In genomic region chr9:59281871-59282682, GRCm38 (mm10) we compare ENCODE assay signal across 8 mouse cellular contexts. TPM values are rescaled to one million over a fixed set of nuclear protein-coding genes. Genes with fewer than 3 reads are reported as not detected.
DNase-seq lines count a peak whose midpoint lies in the region; ATAC-seq and TF ChIP-seq lines count a peak whose summit lies in the region.

No protein-coding gene starts in this region.

- H3K9me3 ChIP-seq in heart, embryonic 11.5 days (replicated peaks; ENCODE audit: control insufficient read depth, low read length) = no peaks in the 10 kb centered on the region
- H3K9me3 ChIP-seq in kidney, embryonic 15.5 days (replicated peaks) = no peaks in the 10 kb centered on the region

- ATAC-seq in heart, embryonic 11.5 days (replicated peaks; ENCODE audit: insufficient number of reproducible peaks, low FRiP score, low TSS enrichment) = no peak
- peak; percentile 36; the same call in 1 of the 2 replicates for ATAC-seq in kidney, embryonic 15.5 days (replicated peaks; ENCODE audit: low FRiP score)

- H3K9ac ChIP-seq in heart, embryonic 11.5 days (ENCODE audit: low read depth, low read length) = no peak overlapping the region
- H3K9ac ChIP-seq in kidney, embryonic 15.5 days = no peak overlapping the region
- no peak overlapping the region for H3K9ac ChIP-seq in liver, adult 2 months (ENCODE audit: low read depth, low read length)

- H3K27me3 ChIP-seq in heart, embryonic 11.5 days (ENCODE audit: control insufficient read depth, insufficient read depth, low read length) = no peaks in the 10 kb centered on the region
- H3K27me3 ChIP-seq in kidney, embryonic 15.5 days = no peaks in the 10 kb centered on the region
- H3K27me3 ChIP-seq in liver, adult 2 months (ENCODE audit: control insufficient read depth, insufficient read depth, low read length) = no peaks in the 10 kb centered on the region
- no peaks in the 10 kb centered on the region for H3K27me3 ChIP-seq in myocyte (ENCODE audit: control insufficient read depth, insufficient read depth, insufficient read length)

- no peaks in the 10 kb centered on the region for H3K79me2 ChIP-seq in liver, adult 2 months (ENCODE audit: control insufficient read depth, insufficient read depth, low read length)
- no peaks in the 10 kb centered on the region for H3K79me2 ChIP-seq in myocyte (ENCODE audit: control insufficient read depth, insufficient read depth)

- peak overlapping the region; percentile 51 for H3K4me2 ChIP-seq in heart, embryonic 11.5 days
- H3K4me2 ChIP-seq in kidney, embryonic 15.5 days = peak overlapping the region; percentile 53
- H3K4me2 ChIP-seq in myocyte (ENCODE audit: low read depth) = peak overlapping the region; percentile 8

- no peak overlapping the region for H3K4me3 ChIP-seq in bone marrow, adult 2 months (replicated peaks; ENCODE audit: control insufficient read depth, low read depth, low read length)
- H3K4me3 ChIP-seq in embryonic fibroblast, embryonic 13.5 days (ENCODE audit: insufficient read depth, low read length) = 0 out of 2 replicates have a peak overlapping the region, but pooled peaks have one; percentile 0
- no peak overlapping the region for H3K4me3 ChIP-seq in heart, embryonic 11.5 days (ENCODE audit: low read depth, low read length)
- 0 out of 2 replicates have a peak overlapping the region, but pooled peaks have one; percentile 17 for H3K4me3 ChIP-seq in kidney, embryonic 15.5 days (replicated peaks)
- H3K4me3 ChIP-seq in liver, adult 2 months (ENCODE audit: insufficient read depth, low read depth, low read length) = no peak overlapping the region
- H3K4me3 ChIP-seq in myocyte = no peak overlapping the region

- 29% methylated on average over 26 of the region's 27 CpGs for WGBS in bone marrow, adult 2 months
- WGBS in heart, embryonic 11.5 days (ENCODE audit: insufficient replicate concordance) = 44% methylated on average over 26 of the region's 27 CpGs
- 49% methylated on average over 21 of the region's 27 CpGs for WGBS in kidney, embryonic 15.5 days
- WGBS in liver, adult 2 months = 40% methylated on average over 27 of the region's 27 CpGs

- H3K36me3 ChIP-seq in heart, embryonic 11.5 days (ENCODE audit: control insufficient read depth, insufficient read depth, low read length) = no peaks in the 10 kb centered on the region
- H3K36me3 ChIP-seq in kidney, embryonic 15.5 days = no peaks in the 10 kb centered on the region
- no peaks in the 10 kb centered on the region for H3K36me3 ChIP-seq in liver, adult 2 months (ENCODE audit: control insufficient read depth, insufficient read depth, low read length)
- no peaks in the 10 kb centered on the region for H3K36me3 ChIP-seq in myocyte (ENCODE audit: control insufficient read depth, insufficient read depth)

- H3K4me1 ChIP-seq in bone marrow, adult 2 months (ENCODE audit: control insufficient read depth, insufficient read depth, low read length) = peaks cover 4% of the 10 kb centered on the region; the same call in 1 of the 2 replicates
- 0 out of 2 replicates have a peak, but pooled peaks cover 4% of the 10 kb centered on the region for H3K4me1 ChIP-seq in embryonic fibroblast, embryonic 13.5 days (ENCODE audit: control insufficient read depth, insufficient read depth, low read length)
- H3K4me1 ChIP-seq in heart, embryonic 11.5 days (ENCODE audit: control insufficient read depth, insufficient read depth, low read length) = peaks cover 2% of the 10 kb centered on the region; the same call in 1 of the 2 replicates
- peaks cover 11% of the 10 kb centered on the region for H3K4me1 ChIP-seq in kidney, embryonic 15.5 days
- H3K4me1 ChIP-seq in liver, adult 2 months (ENCODE audit: control insufficient read depth, insufficient read depth, low read length) = no peaks in the 10 kb centered on the region

- TF ChIP-seq POLR2A in bone marrow, adult 2 months (IDR thresholded peaks at IDR 0.05; ENCODE audit: borderline replicate concordance, control insufficient read depth, low read depth, low read length) = no peak; the same call in 1 of the 2 replicates
- no peak for TF ChIP-seq POLR2A in embryonic fibroblast, embryonic 13.5 days (IDR thresholded peaks at IDR 0.05; ENCODE audit: low read depth, low read length)
- TF ChIP-seq POLR2A in liver, adult 2 months (IDR thresholded peaks at IDR 0.05; ENCODE audit: extremely low read depth, insufficient read depth, low read length) = no peak
- TF ChIP-seq POLR2A in myocyte (IDR thresholded peaks at IDR 0.05; ENCODE audit: insufficient read length, low read depth) = no peak

- no peak overlapping the region for H3ac ChIP-seq in myocyte (ENCODE audit: control insufficient read depth, insufficient read length)

- DNase-seq in B cell, adult 2 months = peak; percentile 79 to 83
- DNase-seq in liver, adult 2 months (ENCODE audit: extremely low read depth, low read depth, low spot score) = peak; percentile 48
- peak; percentile 37 to 58 for DNase-seq in spleen, postnatal 36 days (ENCODE audit: low spot score in 2 of 2)

- peak; percentile 79 for TF ChIP-seq CTCF in bone marrow, adult 2 months (IDR thresholded peaks at IDR 0.05; ENCODE audit: control insufficient read depth, insufficient read depth, low read length)
- peak; percentile 84 for TF ChIP-seq CTCF in embryonic fibroblast, embryonic 13.5 days (IDR thresholded peaks at IDR 0.05; ENCODE audit: borderline replicate concordance, insufficient read depth, low read length)
- peak; percentile 94 for TF ChIP-seq CTCF in liver, adult 2 months (IDR thresholded peaks at IDR 0.05; ENCODE audit: low read depth, low read length)

- H3K27ac ChIP-seq in bone marrow, adult 2 months (ENCODE audit: control insufficient read depth, insufficient read depth, low read depth, low read length, poor library complexity) = peak overlapping the region; percentile 31; the same call in 1 of the 2 replicates
- H3K27ac ChIP-seq in embryonic fibroblast, embryonic 13.5 days (ENCODE audit: insufficient read depth, low read length) = no peak overlapping the region
- no peak overlapping the region for H3K27ac ChIP-seq in heart, embryonic 11.5 days (ENCODE audit: low read depth, low read length)
- H3K27ac ChIP-seq in kidney, embryonic 15.5 days = no peak overlapping the region
- no peak overlapping the region for H3K27ac ChIP-seq in liver, adult 2 months (replicated peaks; ENCODE audit: insufficient read depth, low read depth, low read length)

TF ChIP-seq in myocyte, 11 proteins besides CTCF, POLR2A, EP300 and RAD21:
- TF ChIP-seq MYOG (IDR thresholded peaks at IDR 0.05; ENCODE audit: control insufficient read depth in 1 of 3, insufficient read depth in 1 of 3, insufficient read length in 2 of 3, low read depth in 2 of 3) (peak in 1 of 3 experiments; percentile 13), MYOD1 (IDR thresholded peaks at IDR 0.05; ENCODE audit: control insufficient read depth in 1 of 3, insufficient read length in 2 of 3, low read depth in 2 of 3) (no peak), TCF12 (IDR thresholded peaks at IDR 0.05; ENCODE audit: insufficient read depth, poor library complexity, severe bottlenecking) (no peak), CEBPB (IDR thresholded peaks at IDR 0.05; ENCODE audit: insufficient read depth, poor library complexity, severe bottlenecking) (peak; percentile 39; the same call in 1 of the 2 replicates), REST (IDR thresholded peaks at IDR 0.05; ENCODE audit: insufficient read depth, insufficient read length) (no peak)
TF ChIP-seq in myocyte: peak in this region for 2.

RNA-seq across cellular contexts. Expression of gene Adpgk, which starts 9.3 kb away (rescaled TPM):
- 81.1 and 196 TPM in 2 replicates for polyA plus RNA-seq in bone marrow, adult 2 months (2011; ENCODE audit: insufficient read depth, insufficient read length, low replicate concordance, missing spikeins)
- polyA plus RNA-seq in embryonic fibroblast, embryonic 13.5 days (2011; ENCODE audit: insufficient read length, low read depth, missing spikeins) = 52.6 and 59.3 TPM in 2 replicates
- 29.5 and 29.6 TPM in 2 replicates for polyA plus RNA-seq in heart, embryonic 11.5 days (2014; fragmentation: Nextera tagmentation; extraction: Ambion mirVana)
- 38.5 and 39.2 TPM in 2 replicates for polyA plus RNA-seq in kidney, embryonic 15.5 days (2015; fragmentation: Nextera tagmentation; extraction: Ambion mirVana)
- 11.1 and 11.3 TPM in 2 replicates for total RNA-seq in liver, adult 2 months (2014; rRNA removed)
- 7.6 and 7.9 TPM in 2 replicates for polyA plus RNA-seq in liver, adult 2 months (2012; rRNA removed)
- polyA plus RNA-seq in myocyte (2012; fragmentation: generic; extraction: Trizol) = 25.4 TPM

Comparison
In these comparisons a context has a peak if more than half of its experiments do, and no peak if none do; other contexts are left out.
1. H3K4me3 ChIP-seq: peak in embryonic fibroblast, embryonic 13.5 days (single experiment) and kidney, embryonic 15.5 days (single experiment); none in bone marrow, adult 2 months (single experiment), heart, embryonic 11.5 days (single experiment), liver, adult 2 months (single experiment) and myocyte (single experiment).
2. Peak in every context shown above with its lines, with median percentiles within 50 percentile points of each other: DNase-seq, CTCF ChIP-seq and H3K4me2 ChIP-seq.